Mouse (Mus musculus): ENCODE measurements at regions not wholly inside any gene's neighbourhood (a gene's known extent, or its start where the extent isn't known, plus 50 kb on each side); places are given as distances from the start of the nearest gene placed in this dataset.

DNA sequence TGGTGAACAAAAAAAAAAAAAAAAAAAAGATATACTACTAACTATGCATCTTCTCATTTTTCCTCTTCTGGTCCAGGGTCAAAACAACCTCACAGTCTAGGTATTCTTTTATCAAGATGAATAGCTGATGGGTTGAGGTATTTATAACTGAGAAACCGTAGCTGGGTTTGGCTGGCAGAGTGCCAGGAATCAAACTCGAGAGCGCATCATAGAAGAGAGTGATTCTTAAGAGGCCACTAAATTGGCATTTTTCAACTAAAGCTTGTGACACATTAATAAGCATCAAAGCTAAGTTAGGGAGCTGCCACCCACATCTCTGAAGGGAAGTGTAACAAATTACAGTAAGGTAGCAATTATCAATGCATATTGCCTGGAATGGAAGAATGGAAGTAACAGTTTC lies 90.2 kb upstream of the Mapk10 start:
- TF ChIP-seq CTCF (IDR thresholded peaks at IDR 0.05; ENCODE audit: control insufficient read depth, insufficient read depth, insufficient replicate concordance, low read depth, low read length) (no peak), POLR2A (IDR thresholded peaks at IDR 0.05; ENCODE audit: control insufficient read depth, low read depth, low read length) (no peak)

Data from testis, adult 2 months (tissue).